Mouse (Mus musculus) forebrain, embryonic 14.5 days (tissue): ENCODE measurements at regions not wholly inside any gene's neighbourhood (a gene's known extent, or its start where the extent isn't known, plus 50 kb on each side); places are given as distances from the start of the nearest gene placed in this dataset.
A peak's percentile ranks its signal among the peaks of the same experiment; 100 is the strongest.

ENCODE experiments used
- ATAC-seq: fragments of 200-750 bp; cut with Nextera tagmentation; 2 replicates; pipeline ENCODE4 v1.8.0; 2017; ENCODE audit warnings: mild to moderate bottlenecking, moderate library complexity
- DNase-seq: peaks from one replicate; pipeline ENCODE4 v3.0.0-alpha.2; 2015; ENCODE audit warnings: low spot score
- H3K27ac ChIP-seq: fragments of 300-500 bp; sonication (generic); 2 replicates; pipeline ENCODE4 v1.5.1; 2014; ENCODE audit warnings: low read depth, mild to moderate bottlenecking, control low read depth, low read length, moderate library complexity
- H3K27me3 ChIP-seq: fragments of 300-500 bp; sonication (generic); replicated peaks from 2 replicates; pipeline ENCODE4 v1.6.1; 2014; ENCODE audit warnings: low read length, control low read depth, mixed read lengths; ENCODE audit not compliant: control insufficient read depth, insufficient read depth
- H3K36me3 ChIP-seq: fragments of 300-500 bp; sonication (generic); 2 replicates; pipeline ENCODE4 v1.6.1; 2014; ENCODE audit warnings: low read length, control low read depth; ENCODE audit not compliant: control insufficient read depth, insufficient read depth
- H3K4me1 ChIP-seq: fragments of 300-500 bp; sonication (generic); 2 replicates; pipeline ENCODE4 v1.6.1; 2014; ENCODE audit warnings: antibody characterized with exemption, low read length, control low read depth; ENCODE audit not compliant: control insufficient read depth, insufficient read depth
- H3K4me2 ChIP-seq: fragments of 300-500 bp; sonication (generic); 2 replicates; pipeline ENCODE4 v1.6.1; 2014; ENCODE audit warnings: mild to moderate bottlenecking, control low read depth, low read length
- H3K4me3 ChIP-seq: fragments of 300-500 bp; sonication (generic); 2 replicates; pipeline ENCODE4 v1.5.1; 2014; ENCODE audit warnings: low read depth, low read length, control low read depth
- H3K9ac ChIP-seq: fragments of 300-500 bp; sonication (generic); 2 replicates; pipeline ENCODE4 v1.6.1; 2014; ENCODE audit warnings: mild to moderate bottlenecking, low read length, control low read depth, moderate library complexity
- H3K9me3 ChIP-seq: fragments of 300-500 bp; sonication (generic); replicated peaks from 2 replicates; pipeline ENCODE4 v1.6.1; 2016; ENCODE audit warnings: low read length, control low read depth, mixed read lengths; ENCODE audit not compliant: control insufficient read depth
- WGBS: fragments of 180-500 bp; shearing (Covaris S2); extraction: QIAGEN DNeasy Blood & Tissue Kit; methylation state at CpG from one replicate; pipeline ENCODE4 v1.1.7; 2014; 5-methylcytosine and 5-hydroxymethylcytosine counted together

DNA sequence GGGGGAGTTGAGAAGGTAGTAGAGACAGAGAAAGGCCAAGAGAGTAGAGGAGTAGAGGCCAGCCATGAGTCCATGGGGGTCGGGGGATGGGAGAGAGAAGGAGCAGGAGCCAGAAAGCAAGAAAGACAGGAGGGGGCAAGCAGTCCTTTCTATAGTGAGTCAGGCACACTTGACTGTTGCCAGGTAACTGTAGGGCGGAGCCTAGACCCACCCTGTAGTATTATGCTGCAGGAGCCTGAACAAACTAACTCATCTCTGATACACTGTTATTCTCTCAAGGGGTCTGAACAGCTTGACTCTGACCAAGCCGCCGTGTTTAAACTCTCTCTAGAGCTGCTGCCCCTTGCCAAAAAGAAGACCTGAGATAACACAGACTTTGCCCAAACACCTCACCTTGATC, 130.6 kb downstream of the Cand1 start:
- Histone ChIP-seq H3K36me3 (no peaks in the 10 kb centered on the region), H3K27me3 (no peaks in the 10 kb centered on the region), H3K4me2 (no peak overlapping the region), H3K9ac (no peak overlapping the region), H3K27ac (no peak overlapping the region), H3K4me1 (no peaks in the 10 kb centered on the region), H3K9me3 (no peaks in the 10 kb centered on the region), H3K4me3 (no peak overlapping the region)
- DNase-seq (no peak), ATAC-seq (no peak)
- 80% methylated on average over 4 of the region's 4 CpGs for WGBS

DNA sequence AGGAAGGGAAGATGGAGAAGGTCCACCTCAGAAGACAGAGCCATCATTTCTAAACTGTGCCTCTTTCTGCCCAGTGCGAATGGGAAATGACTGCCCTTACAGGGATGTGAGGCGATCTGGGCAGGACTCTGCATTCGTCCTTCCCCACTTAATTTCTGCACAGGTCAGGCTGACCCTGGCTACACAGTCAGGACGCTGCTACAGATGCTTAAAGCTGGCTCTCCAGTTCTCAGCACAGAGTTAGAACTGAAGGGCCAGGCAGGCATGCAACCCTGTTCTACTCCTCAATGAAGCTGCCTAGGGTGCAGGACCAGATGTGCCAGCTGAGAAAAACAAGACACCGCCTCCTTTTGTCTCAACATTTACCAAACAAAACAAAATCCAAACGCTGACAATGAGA, 132.1 kb downstream of the Cand1 start:
- 59% methylated on average over 6 of the region's 6 CpGs for WGBS
- DNase-seq, result no peak

DNA sequence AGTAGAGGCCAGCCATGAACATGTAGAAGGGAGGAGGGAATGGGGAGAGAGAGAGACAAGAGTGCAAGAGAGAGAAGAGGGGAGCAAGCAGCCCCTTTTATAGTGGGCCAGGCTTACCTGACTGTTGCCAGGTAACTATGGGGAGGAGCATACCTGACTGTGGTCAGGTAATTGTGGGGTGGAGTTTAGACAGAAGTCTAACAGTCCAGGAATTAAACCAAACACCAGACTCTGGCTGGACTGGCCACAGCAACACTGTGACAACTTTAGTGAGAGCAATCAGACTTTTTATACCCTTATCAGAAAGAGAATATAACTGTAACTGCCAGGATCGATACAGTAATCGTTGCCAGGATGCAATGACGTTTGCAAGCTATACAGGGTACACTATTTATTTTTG, 133.8 kb downstream of the Cand1 start:
- Histone ChIP-seq H3K27me3 (no peaks in the 10 kb centered on the region), H3K4me3 (no peak overlapping the region), H3K4me2 (no peak overlapping the region), H3K36me3 (no peaks in the 10 kb centered on the region), H3K9ac (no peak overlapping the region), H3K27ac (no peak overlapping the region), H3K9me3 (peaks cover 4% of the 10 kb centered on the region; the same call in 1 of the 2 replicates), H3K4me1 (no peaks in the 10 kb centered on the region)
- DNase-seq, result no peak
- 92% methylated on average over 3 of the region's 3 CpGs for WGBS
- ATAC-seq, result no peak

More for the DNA sequence above, 132.1 kb downstream of the Cand1 start:
- Histone ChIP-seq H3K4me1 (no peaks in the 10 kb centered on the region), H3K27ac (no peak overlapping the region), H3K36me3 (no peaks in the 10 kb centered on the region), H3K4me2 (no peak overlapping the region), H3K9me3 (no peaks in the 10 kb centered on the region), H3K27me3 (no peaks in the 10 kb centered on the region), H3K4me3 (no peak overlapping the region), H3K9ac (no peak overlapping the region)
- no peak for ATAC-seq

DNA sequence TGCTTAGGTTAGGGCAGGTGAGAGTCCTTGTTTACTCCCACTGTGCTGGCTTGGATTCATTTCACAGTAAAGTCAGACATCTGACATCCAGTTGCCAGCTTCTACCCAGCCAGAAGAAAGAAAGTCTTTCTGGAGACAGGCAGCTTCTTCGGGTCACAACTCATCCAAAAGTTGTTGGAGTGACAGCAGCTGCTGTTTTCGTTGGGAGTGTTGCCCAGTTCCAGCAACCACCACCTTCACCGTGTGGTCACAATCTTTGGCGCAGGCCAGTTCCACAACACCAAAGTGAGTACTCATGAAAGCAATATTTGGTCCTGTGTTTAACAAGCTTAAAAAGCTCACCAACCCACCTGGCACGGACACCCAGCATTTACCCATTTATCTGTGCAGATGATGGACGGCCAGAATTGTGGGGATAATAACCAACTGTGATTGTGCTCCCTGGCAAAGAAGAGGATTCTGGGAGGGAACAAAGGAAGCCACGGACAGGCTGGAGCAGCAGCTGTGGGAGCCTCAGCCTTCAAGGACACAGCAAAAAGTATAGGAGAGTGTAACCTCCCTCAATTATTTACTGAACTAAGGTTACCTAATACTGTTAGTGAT, 134.5 kb downstream of the Cand1 start:
- Histone ChIP-seq H3K27me3 (no peaks in the 10 kb centered on the region), H3K9ac (no peak overlapping the region), H3K9me3 (peaks cover 4% of the 10 kb centered on the region; the same call in 1 of the 2 replicates), H3K27ac (no peak overlapping the region), H3K4me2 (no peak overlapping the region), H3K36me3 (no peaks in the 10 kb centered on the region), H3K4me3 (no peak overlapping the region), H3K4me1 (no peaks in the 10 kb centered on the region)
- ATAC-seq, result peak; percentile 40; the same call in 1 of the 2 replicates
- DNase-seq, result peak; percentile 41
- WGBS, result 55% methylated on average over 7 of the region's 7 CpGs

DNA sequence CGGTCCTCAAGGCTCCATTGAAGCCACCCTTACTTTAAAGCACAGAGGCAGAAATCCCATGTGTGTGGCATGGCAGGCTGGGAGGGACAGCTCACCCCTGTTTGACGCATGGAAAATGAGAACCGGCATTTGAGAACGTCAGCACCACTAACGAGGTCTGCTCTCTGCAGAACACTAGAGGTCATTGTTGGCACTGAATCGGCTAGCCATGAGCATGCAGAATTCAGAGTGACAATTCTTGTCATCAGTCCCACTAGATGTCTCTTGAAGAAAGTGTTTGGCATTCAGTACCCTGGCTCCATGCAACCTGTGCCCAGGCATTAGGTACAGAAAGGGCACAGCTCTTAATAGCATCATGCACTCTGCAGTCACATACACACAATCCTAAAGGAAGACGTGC, 139.3 kb downstream of the Cand1 start:
- no peak overlapping the region for H3K4me2 ChIP-seq
- peaks cover 4% of the 10 kb centered on the region; the same call in 1 of the 2 replicates for H3K9me3 ChIP-seq
- no peak overlapping the region for H3K27ac ChIP-seq
- no peaks in the 10 kb centered on the region for H3K4me1 ChIP-seq
- ATAC-seq (peak; percentile 49; the same call in 1 of the 2 replicates), DNase-seq (peak; percentile 66)
- H3K27me3 ChIP-seq, result no peaks in the 10 kb centered on the region
- no peaks in the 10 kb centered on the region for H3K36me3 ChIP-seq
- 14% methylated on average over 7 of the region's 7 CpGs for WGBS
- H3K9ac ChIP-seq, result no peak overlapping the region
- no peak overlapping the region for H3K4me3 ChIP-seq

DNA sequence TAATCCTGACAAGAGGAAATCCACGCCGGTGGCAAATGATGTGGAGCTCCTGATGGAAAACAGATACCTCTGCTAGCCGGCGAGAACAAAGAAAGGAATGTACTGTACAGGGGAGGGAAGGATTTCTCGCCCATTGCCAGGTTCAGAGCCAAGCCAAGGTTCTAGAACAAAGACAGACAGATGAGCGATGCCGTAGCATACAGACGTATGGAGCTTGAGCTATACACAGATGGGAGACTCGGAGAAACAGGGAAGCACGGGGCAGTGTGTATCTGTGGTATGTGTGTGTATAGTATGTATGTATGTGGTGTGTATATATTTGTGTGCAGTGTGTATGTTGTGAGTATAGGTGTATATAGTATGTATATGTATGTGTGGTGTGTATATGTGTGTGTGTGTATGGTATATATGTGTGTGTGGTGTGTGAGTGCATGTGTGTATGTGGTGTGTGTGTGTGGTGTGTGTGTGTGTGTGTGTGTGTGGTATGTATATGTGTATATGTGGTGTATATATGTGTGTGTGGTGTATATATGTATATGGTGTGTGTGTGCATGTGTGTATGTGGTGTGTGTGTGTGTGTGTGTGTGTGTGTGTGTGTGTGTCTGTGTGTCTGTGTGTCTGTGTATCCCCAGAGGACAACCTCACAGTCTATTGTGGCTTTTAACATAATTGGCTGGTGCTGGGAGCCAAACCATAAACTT, 140.6 kb downstream of the Cand1 start:
- 51% methylated on average over 10 of the region's 10 CpGs for WGBS
- no peaks in the 10 kb centered on the region for H3K4me1 ChIP-seq
- no peaks in the 10 kb centered on the region for H3K27me3 ChIP-seq
- H3K27ac ChIP-seq, result no peak overlapping the region
- H3K36me3 ChIP-seq, result no peaks in the 10 kb centered on the region
- no peak overlapping the region for H3K4me2 ChIP-seq
- ATAC-seq, result no peak; the same call in 1 of the 2 replicates
- H3K9ac ChIP-seq, result no peak overlapping the region
- DNase-seq, result peak; percentile 56
- peaks cover 4% of the 10 kb centered on the region; the same call in 1 of the 2 replicates for H3K9me3 ChIP-seq
- no peak overlapping the region for H3K4me3 ChIP-seq

DNA sequence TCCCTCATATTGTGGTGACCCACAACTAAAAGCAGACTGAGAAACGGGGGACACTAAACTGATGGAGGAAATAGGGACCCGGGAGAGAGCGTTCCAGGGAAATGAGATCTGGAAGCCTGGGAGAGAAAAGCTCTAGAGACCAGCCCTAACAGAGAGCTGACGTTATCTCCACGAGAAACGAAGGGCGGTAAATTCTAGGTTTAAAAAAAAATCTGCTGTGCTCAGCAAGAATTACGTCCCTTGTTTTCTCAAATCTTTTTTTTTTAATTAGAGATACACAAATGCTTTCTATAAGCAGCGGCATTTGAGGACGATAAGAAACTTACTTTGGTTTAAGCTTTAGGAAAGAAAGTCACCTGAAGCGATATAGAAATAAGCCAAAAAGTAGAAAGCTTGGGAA, 145.7 kb downstream of the Cand1 start:
- 95% methylated on average over 11 of the region's 11 CpGs for WGBS
- Histone ChIP-seq H3K27ac (no peak overlapping the region), H3K27me3 (no peaks in the 10 kb centered on the region), H3K4me3 (no peak overlapping the region), H3K4me1 (no peaks in the 10 kb centered on the region), H3K4me2 (no peak overlapping the region), H3K9me3 (no peaks in the 10 kb centered on the region), H3K9ac (no peak overlapping the region), H3K36me3 (no peaks in the 10 kb centered on the region)
- DNase-seq (no peak), ATAC-seq (no peak)

DNA sequence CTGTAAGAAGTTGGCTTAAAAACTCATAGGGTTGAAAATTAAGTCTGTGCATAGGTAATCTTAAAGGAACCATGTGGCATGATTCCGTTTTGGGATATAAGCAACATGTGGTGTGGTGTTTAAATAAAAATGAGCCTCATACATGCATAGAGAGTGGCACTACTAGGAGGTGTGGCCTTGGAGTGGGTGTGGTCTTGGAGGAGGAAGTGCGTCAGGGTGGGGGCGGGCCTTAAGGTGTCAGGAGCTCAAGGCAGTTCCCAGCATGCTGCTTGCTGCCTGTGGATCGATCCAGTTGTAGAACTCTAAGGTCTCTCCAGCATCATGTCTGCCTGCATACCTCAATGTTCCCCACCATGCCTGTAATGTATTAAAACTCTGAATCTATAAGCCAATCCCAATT, 152.0 kb downstream of the Cand1 start:
- H3K4me2 ChIP-seq, result no peak overlapping the region
- no peaks in the 10 kb centered on the region for H3K9me3 ChIP-seq
- no peak overlapping the region for H3K4me3 ChIP-seq
- ATAC-seq (no peak), DNase-seq (no peak)
- H3K9ac ChIP-seq, result no peak overlapping the region
- WGBS, result 95% methylated on average over 4 of the region's 4 CpGs
- H3K27me3 ChIP-seq, result no peaks in the 10 kb centered on the region
- no peak overlapping the region for H3K27ac ChIP-seq
- no peaks in the 10 kb centered on the region for H3K36me3 ChIP-seq
- H3K4me1 ChIP-seq, result no peaks in the 10 kb centered on the region

DNA sequence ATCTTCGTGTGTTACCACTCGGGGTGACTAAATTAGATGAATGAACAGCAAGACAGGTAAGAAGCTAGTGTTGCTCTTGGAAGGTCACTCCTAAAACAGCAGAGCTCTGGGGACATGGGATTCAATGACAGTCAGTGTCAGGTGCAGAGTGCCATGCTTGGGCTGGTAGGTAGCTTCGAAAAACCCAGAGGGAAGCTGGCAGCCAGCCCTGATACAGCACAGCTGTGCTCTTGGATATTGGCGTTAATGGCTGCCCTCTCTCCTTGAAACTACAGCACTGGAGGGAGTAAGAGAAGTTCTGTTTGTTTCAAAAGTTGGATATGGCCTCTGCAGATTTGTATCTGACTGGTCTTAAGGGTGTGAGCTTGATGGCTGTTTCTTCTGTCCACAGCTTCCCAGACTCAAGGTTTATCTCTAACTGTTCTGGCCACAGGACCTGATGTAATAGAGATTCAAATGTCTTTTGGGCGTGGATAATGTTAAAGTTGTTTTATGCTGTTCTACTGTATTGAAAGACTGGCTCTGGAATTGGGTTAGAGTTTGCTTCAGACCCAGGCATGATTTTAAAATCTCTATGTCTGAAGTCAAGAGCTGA, 152.7 kb downstream of the Cand1 start:
- H3K27ac ChIP-seq, result no peak overlapping the region

More for the DNA sequence above, 152.7 kb downstream of the Cand1 start:
- 84% methylated on average over 5 of the region's 5 CpGs for WGBS
- Histone ChIP-seq H3K4me3 (no peak overlapping the region), H3K27me3 (no peaks in the 10 kb centered on the region), H3K36me3 (no peaks in the 10 kb centered on the region), H3K9ac (no peak overlapping the region), H3K4me2 (no peak overlapping the region), H3K4me1 (no peaks in the 10 kb centered on the region), H3K9me3 (no peaks in the 10 kb centered on the region)
- no peak for DNase-seq
- ATAC-seq, result no peak
